Mouse (Mus musculus) frontal cortex, postnatal 36 days (tissue): ENCODE measurements at regions not wholly inside any gene's neighbourhood (a gene's known extent, or its start where the extent isn't known, plus 50 kb on each side); places are given as distances from the start of the nearest gene placed in this dataset.

ENCODE experiments used
- DNase-seq, 2 experiments: peaks; one replicate each; pipeline ENCODE4 v3.0.0; 2022; ENCODE audit warnings: low spot score in 2 of 2

DNA sequence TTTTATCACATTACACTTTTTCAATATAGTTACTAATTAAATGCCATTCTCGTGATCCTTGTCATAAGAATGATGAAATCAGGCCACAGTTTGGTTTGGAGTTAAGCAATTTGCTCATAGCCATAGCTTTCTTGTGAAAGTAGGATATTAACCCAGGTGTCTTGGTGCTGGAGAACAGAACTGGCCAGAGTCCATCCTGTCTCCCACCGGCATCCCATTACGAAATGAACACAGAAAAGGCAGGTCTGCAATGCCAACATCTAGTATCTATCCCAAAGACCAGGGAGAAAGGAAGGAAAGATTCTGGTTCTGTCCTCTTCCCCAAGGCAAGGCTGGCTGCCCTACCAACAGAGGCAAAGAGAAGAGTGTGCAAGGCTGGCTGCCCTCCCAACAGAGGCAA, 61.6 kb upstream of the Avpr1a start:
- no peak for DNase-seq

DNA sequence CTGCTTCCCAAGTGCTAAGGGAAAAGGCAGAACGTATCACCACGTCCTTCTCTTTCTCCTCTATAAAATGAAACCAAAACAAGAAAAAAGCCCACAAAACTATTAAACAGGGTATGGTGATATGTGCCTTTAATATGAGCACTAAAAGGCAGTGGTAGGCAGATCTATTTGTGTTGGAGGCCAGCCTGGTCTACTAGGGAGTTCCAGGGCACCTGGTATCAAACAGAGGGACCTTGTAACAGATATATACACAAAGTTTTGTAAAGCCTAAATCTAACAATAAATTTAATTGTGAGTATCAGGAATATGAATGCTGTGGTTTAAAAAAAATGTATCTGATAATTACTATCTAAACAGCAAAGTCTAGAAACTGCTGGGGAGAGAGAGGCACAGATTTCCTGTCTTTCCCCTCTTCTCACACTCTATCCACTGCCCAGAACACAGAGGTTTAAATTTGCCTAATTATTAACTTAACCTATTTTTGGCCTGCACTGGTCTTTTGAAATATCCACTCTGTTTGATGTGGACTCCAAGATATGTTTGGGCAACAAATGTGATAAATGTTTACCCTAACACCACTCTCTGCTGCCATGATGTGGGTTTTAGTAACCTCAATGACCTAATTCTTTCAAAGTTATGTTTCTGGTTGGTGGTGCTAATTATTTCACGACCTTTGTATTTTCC, 68.5 kb upstream of the Avpr1a start:
- no peak for DNase-seq

DNA sequence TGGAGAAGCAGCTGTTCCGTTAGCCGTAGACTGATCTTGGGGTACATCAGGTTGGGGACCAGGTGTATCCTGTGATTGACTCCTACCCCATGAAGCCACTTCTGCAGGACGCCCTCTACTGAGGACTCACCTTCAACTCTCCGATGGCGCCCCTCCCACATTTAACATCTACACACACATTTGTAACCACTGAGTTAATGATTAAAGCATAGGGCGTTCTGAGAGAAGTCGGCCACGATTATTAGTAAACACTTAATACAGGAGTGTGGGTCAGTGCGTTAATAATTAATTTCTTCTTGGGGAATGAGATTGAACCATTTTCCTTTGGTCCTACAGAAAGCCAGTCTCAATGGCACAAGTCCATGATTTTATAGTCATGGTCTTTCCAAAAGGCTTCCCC, 105.0 kb upstream of the Avpr1a start:
- no peak for DNase-seq

DNA sequence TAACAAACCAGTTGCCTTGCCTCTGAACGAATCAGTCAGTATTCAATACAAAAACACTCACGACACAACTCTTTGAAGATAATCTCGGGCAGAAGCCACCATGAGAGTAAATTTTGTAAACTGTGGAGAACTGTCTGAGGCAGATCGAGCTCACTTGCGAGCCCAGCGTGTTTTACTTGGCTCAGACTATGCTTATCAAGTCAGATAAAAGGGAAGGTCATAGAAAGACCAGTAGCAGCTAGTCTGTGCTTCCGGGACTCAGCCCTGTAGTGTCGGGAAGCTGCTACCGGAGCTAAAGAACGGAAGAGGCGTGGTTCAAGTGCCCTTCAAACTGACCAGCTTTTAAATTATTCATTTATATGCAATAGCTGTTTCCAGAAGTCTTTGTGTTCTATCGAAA, 105.9 kb upstream of the Avpr1a start:
- DNase-seq: no peak

DNA sequence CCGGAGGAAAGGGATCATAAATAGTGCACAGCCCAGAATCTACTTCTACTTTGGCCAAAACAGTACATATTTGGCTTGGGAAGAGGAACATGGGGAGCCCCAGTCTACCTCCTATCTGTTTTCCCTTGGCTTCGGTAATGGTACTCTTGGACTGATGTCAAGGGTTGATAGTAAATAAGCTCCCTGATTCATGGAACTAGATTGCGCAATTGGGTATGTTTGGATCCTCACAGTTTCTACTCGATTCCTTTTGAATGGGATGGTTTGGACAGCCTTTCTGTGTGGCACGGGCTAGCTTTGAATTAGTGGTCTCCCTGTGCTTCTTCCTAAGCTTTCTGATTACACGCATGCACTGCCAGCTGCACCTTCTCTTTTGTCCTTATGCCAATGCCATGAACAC, 121.4 kb upstream of the Avpr1a start:
- no peak for DNase-seq

GRCm38 (mm10) chr10:122318886-122319285, 129.4 kb upstream of the Avpr1a start:
- DNase-seq: no peak

GRCm38 (mm10) chr10:122310646-122311193, 137.6 kb upstream of the Avpr1a start:
- DNase-seq: no peak

- DNase-seq: no peak
Measured at GRCm38 (mm10) chr10:122308691-122309090, 139.6 kb upstream of the Avpr1a start.

GRCm38 (mm10) chr10:122302259-122302658, 146.0 kb upstream of the Avpr1a start:
- no peak for DNase-seq

DNA sequence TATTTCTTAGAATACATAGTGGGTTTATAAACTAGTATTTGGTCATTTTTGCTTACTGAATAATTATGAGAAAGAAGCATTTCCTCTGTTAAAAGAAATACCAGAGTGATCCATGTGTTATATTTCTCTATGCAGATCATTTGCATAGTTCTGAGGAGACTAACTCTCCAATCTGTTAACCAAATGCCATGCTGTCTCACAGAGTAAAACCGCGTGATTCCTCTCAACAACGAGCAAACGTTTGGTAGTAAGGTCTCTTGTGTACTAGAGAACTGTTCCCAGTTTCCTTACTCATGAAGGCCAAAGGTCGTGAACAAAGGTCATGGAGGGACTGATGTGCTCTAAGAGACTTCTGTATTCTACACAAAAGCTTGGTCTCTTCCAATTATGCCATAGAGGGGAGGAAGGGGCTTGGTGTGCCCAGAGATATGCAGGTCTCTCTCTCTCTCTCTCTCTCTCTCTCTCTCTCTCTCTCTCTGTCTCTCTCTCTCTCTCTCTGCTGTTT, 152.3 kb upstream of the Avpr1a start:
- no peak for DNase-seq

GRCm38 (mm10) chr10:122291611-122292010, 156.7 kb upstream of the Avpr1a start:
- DNase-seq: no peak

DNA sequence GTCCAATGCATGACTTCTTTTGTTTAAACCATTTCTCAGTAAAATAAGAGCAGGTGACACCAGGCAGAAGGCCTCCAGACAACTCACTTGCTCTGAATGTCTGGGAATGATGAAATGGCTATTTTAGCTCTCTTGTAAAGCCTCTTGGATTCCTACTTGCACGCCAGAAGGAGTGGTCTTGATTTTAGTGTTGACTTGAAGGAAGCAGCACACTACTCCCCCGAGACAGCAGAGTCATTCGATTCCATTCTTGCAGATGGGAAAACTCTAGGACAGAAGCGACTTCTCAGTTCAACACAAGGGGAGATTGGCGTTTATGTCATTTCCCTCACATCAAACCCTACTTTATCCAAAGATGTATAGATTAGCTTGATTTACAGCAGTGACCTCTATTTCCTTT, 157.2 kb upstream of the Avpr1a start:
- DNase-seq: no peak

DNA sequence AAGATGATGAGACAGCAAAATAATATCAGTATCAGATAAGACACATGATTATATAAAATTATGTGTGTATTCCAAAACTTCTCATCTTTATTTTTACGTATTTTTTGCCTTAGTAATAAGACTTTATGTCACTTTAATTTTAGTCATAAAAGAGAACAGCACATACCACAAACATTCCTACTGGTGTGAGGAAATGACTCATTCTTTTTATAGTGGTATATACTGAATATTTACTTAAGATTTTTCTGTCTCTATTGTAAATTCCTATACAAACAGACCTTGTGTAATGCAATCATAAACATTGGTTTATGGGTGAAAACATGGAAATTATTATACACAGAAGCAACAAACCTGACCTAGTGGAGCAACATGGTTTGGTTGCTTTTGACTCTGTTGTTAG, 173.4 kb upstream of the Avpr1a start:
- DNase-seq: no peak

- no peak for DNase-seq
Measured at GRCm38 (mm10) chr10:122274181-122274580, 174.1 kb upstream of the Avpr1a start.

DNA sequence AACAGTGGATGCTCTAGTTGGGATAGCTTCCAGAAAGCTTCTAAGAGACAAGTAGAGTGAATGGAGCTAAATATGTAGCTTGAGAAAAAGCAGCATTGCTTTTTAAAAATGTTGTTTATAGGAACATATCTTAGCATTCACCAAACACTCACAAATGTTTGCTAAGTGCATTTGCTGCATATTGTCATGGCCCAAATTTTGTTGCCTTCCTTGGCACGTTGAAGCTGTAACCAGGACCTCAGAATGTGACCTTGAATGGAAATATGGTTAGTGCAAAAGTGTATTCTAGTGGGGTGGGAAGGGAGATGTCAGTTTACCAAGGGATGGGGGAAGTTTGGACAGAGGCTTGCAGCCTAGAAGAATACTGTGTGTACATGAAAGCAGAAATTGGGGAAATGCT, 166.9 kb upstream of the Rxylt1 start:
- DNase-seq: no peak

- DNase-seq: no peak
Measured at GRCm38 (mm10) chr10:122259354-122259753, 162.2 kb upstream of the Rxylt1 start.

- no peak for DNase-seq
Measured at GRCm38 (mm10) chr10:122258711-122259110, 161.5 kb upstream of the Rxylt1 start.

DNA sequence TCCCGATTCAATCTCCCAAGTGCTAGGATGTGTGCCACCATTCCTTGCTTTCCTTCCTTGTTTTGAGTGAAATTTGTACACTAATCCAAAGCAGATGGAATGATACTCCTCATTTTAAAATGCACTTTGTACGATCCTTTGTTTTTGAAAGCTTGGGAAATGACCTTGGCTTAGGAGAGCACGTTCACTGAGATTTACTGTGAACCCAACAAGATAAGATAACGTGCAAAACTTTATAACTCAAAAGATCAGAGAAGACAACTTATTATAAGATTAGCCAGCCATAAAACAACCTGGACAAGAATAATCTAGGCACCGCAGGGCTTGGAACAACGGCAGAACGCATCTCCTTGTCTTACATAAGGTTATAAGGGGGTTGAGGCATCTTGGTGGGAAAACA, 134.6 kb upstream of the Rxylt1 start:
- no peak for DNase-seq

GRCm38 (mm10) chr10:122230746-122231145, 133.6 kb upstream of the Rxylt1 start:
- DNase-seq: no peak

DNA sequence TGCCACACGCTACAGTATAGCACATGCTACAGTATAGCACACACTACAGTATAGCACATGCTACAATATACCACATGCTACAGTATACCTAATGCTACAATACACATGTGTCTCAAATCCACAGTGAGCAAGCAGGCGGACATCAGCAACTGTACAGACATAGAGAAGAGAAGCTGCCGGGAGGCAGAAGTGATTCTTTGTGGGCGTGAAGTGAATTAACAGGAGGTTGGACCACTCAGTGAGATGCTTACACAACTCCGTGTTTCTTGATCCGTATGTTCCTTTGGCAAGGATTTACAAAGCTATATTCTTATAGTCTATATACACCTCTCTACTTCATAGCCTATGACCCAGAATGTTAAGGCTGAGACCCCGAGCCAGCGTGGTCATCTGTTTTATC, 128.5 kb upstream of the Rxylt1 start:
- no peak for DNase-seq

DNA sequence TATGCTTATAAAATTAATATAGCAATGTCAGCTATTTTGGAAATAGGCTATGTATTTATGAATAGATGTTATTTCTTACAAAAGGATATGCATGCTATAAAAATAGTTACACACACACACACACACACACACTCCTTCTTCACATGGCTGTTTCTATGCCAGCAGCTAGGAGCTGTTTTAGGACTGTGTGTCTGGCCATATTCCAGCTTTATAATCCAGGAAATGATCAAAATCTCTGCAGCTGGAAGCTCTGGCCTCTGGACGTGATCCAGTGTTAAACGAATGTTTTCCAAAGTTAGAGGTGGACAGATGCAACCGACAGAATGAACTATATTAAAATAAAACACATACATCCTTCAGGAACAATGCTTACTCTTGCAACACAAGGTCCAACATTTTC, 125.9 kb upstream of the Rxylt1 start:
- DNase-seq: peak in 1 of 2 experiments; percentile 6

GRCm38 (mm10) chr10:122217594-122217993, 120.4 kb upstream of the Rxylt1 start:
- DNase-seq: no peak

DNA sequence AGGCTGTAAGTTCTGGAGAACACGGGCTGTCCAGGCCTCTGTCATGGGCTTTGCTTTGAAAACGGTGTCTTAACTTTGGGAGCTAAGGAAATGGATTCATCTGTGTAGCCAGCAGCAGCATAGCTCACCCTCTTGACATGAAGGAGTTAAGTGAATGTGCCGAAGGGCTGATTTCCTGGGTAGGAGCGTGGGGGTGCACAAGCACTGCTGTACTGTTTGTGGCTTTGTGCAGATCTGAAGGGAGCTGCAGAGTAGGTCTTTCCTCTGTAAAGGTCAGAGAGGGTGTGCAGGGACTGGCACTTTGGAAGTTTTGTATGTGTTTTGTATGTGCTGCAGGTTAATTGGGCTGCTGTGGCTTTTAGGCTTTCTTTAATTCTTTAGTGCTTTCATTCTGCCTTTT, 102.6 kb upstream of the Rxylt1 start:
- no peak for DNase-seq

GRCm38 (mm10) chr10:122197703-122198102, 100.5 kb upstream of the Rxylt1 start:
- no peak for DNase-seq
